Mouse (Mus musculus) adrenal gland, adult (tissue): ENCODE measurements around the gene Cacng8.

Experiments
- DNase-seq, 2 experiments: peaks; one replicate each; pipeline ENCODE4 v3.0.0; 2022 to 2023; ENCODE audit warnings: low spot score in 1 of 2; ENCODE audit not compliant: inconsistent age in 2 of 2

Cacng8 gene

DNA sequence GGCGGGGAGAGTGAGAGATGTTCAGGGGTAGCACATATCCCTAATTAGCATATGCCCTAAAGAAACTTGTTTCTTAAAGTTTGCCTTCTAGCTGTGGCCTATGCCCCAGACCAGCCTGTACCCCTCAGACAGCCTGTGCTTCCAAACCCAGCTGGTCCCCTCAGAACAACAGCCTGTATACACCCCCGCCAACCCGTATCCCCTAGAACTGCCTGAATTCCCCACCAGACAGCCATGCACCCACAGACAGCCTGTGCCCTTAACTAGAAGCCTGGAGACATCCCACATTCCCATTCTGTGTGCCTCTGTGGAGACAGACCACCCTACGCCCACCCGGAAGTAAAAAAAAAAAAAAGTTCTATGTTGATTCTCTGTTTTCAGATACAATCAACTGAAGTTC, 34.7 kb downstream of the Cacng8 start:
- DNase-seq = no peak

DNA sequence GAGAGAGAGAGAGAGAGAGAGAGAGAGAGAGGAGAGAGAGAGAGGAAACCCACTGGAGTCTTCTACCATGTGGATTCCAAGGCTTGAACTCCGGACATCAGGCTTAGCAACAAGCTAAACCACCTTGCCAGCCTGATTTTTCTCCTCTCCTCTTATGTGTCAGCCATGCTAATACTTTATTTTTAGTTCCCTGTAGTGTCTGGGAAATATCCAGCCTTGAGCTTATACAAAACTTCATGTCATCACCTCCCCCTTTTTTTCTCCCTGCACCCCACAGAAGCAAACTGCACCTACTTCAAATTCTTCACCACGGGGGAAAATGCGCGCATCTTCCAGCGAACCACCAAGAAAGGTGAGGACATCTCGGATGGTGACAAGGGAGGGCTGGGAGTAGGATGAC, 39.7 kb downstream of the Cacng8 start:
- no peak for DNase-seq

DNA sequence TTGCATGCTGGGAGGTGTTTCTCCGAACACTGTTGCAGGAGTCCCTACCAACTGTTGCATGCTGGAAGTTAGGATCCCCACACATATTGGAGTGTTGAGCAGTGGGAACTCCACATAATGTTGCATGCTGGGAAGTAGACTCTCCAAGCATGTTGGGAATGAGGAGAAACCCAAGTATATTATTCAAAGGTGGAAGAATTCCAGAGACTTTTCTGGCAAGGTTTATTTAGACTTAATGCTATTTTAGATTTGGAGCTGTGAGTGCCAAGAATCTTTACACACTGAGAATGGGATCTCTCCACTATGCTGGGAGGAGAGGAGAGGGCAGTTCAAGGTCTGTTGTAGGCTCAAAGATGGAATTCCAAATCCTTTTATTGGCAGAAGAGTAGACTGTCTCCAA, 41.6 kb downstream of the Cacng8 start:
- no peak for DNase-seq

GRCm38 (mm10) chr7:3437941-3438340, 47.5 kb downstream of the Cacng8 start:
- DNase-seq = peak; percentile 58 to 73

DNA sequence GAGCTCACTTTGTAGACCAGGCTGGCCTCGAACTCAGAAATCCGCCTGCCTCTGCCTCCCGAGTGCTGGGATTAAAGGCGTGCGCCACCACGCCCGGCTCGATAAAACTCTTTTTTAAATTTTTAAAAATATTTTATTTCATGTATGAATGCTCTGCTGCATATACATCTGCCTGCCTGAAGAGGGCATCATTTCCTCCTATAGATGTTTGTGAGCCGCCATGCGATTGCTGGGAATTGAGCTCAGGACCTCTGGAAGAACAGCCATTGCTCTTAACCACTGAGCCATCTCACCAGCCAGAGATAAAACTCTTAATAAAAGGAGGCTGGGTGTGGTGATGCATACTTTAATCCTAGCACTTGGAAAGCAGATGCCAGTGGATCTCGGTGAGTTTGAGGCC, 49.5 kb downstream of the Cacng8 start:
- DNase-seq = no peak

DNA sequence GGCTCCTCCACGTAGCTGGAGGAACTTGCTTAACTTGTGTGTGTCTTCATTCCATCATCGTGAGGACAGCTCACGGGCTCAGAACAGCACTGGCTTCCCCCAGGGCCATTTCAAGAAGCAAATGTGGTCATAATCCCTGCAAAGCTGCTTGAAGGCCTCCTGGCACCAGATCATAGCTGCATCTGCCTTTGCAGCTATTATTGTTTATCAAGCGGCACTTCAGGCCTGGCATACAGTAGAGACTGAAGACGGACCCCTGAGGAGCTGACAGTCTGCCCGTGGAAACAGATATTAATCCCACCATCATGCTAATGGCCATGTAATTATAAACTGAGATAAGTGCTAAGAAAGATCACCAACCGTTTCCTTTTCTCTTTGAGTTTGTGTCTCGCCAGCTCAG, 50.0 kb downstream of the Cacng8 start:
- peak in 1 of 2 experiments; percentile 45 for DNase-seq

- no peak for DNase-seq
Observed at GRCm38 (mm10) chr7:3442476-3443062, 52.1 kb downstream of the Cacng8 start.

DNA sequence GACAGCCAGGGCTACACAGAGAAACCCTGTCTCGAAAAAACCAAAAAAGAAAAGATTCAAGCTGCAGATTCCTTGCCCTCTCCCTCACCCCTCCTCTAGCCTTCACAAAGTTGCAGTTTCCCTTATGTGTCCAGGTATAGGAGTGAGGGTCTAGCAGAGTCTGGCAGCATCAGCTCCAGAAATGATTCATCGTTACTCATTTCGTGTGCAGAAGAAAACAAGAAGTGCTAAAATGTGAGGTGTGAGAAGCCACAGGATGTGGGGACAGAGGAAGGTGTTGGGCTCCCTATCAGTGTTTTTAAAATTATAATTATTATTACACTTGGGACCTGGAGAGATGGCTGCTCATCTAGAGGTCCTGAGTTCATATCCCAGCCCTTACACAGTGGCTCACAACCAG, 54.2 kb downstream of the Cacng8 start:
- no peak for DNase-seq

GRCm38 (mm10) chr7:3446584-3446983, 56.1 kb downstream of the Cacng8 start:
- DNase-seq = no peak

DNA sequence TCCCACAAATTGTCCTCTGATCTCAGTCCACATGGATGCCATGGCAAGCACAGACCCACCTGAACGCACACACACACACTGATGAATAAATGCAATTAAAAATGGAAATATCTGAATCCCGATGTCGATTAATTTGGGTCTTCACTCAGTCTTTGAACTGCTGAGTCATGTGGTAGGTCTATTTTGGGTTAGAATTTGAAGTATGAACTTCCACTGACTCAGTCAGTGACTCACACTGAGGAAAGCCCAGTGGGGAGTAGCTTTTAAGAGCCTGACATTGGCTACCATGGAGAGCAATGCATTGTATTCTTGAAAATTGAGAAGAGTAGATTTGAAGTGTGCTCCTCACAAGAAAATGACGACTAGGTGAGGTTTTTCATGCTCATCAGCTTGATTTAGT, 56.5 kb downstream of the Cacng8 start:
- peak; percentile 49 to 80 for DNase-seq

- DNase-seq = peak; percentile 82 to 91
Observed at GRCm38 (mm10) chr7:3448737-3449454, 58.4 kb downstream of the Cacng8 start.

GRCm38 (mm10) chr7:3450671-3451070, 60.2 kb downstream of the Cacng8 start:
- no peak for DNase-seq

DNA sequence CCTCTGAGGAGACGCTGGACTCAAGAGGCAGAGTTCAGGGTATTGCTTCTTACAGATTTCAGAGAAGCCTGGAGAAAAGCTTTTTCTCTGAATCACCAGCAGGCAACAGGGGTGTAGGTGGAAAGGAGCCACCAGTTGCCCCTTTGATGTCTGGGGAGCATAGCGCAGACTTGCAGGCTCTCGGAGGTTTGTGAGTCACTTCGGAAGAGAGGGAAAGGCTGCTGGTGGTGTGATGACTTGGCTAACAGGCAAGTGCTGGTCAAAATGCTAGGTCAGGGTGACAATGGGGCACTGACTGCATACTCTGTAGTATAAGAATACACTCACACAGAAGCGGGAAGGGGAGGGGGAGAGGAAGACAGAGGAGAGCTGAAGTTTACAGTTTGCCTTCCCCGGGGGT, 60.7 kb downstream of the Cacng8 start:
- peak; percentile 67 to 80 for DNase-seq

GRCm38 (mm10) chr7:3452821-3453485, 62.5 kb downstream of the Cacng8 start:
- peak in 1 of 2 experiments; percentile 18 for DNase-seq

- no peak for DNase-seq
Observed at GRCm38 (mm10) chr7:3453486-3454183, 63.2 kb downstream of the Cacng8 start.

GRCm38 (mm10) chr7:3457111-3457840, 66.8 kb downstream of the Cacng8 start:
- peak in 1 of 2 experiments; percentile 53 for DNase-seq

DNA sequence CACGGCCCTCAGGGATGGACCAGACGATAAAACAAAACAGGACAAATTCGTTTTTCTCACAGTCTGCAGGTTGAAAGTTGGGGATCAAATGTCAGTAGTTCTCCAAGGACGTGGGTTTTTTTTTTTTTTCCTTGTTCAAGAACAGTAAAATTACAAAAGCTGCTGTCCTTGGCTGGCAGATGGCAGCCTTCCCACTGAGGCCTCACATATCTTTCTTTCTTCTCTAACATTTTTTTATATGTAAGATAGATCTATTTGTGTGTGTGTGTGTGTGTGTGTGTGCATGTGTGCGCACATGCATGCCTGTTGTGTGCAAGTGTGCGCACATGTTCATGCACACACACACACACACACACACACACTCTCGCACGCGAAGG, 67.3 kb downstream of the Cacng8 start:
- DNase-seq = peak; percentile 77 to 79

DNA sequence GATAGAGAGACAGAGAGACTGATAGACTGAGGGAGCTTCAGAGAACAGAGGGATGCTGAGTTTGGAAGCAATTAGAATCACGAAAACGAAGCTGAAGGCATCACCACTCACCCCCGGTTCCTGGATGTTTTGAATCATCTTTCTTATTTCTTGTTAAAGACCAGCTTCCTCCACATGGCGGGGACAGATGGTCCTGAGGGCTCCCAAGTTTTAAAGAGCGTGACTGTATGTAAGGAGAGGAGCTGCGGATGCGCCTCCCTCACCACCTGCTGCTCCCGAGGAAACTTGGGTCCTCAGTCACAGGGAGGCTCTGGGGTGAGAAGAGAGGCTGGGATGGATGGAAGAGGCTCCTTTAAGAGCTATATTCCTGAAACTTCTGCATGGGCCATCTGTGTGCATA, 69.8 kb downstream of the Cacng8 start:
- no peak for DNase-seq

- no peak for DNase-seq
Observed at GRCm38 (mm10) chr7:3463306-3463705, 72.8 kb downstream of the Cacng8 start.
